Mouse (Mus musculus): ENCODE data around the gene Utrn.

Utrn gene

GRCm38 (mm10) chr10:12426866-12427265 is 442.3 kb downstream of the Utrn start:
- DNase-seq (ENCODE audit: low spot score): no peak

- DNase-seq (ENCODE audit: low spot score): no peak
Measured at GRCm38 (mm10) chr10:12424944-12425343, 444.2 kb downstream of the Utrn start.

- peak; percentile 5 for DNase-seq (ENCODE audit: low spot score)
Measured at GRCm38 (mm10) chr10:12423994-12424725, 445.0 kb downstream of the Utrn start.

- no peak for DNase-seq (ENCODE audit: low spot score)
Measured at GRCm38 (mm10) chr10:12414967-12415366, 454.2 kb downstream of the Utrn start.

- DNase-seq (ENCODE audit: low spot score): no peak
Measured at GRCm38 (mm10) chr10:12406338-12407110, 462.6 kb downstream of the Utrn start.

GRCm38 (mm10) chr10:12399450-12399849 is 469.7 kb downstream of the Utrn start:
- DNase-seq (ENCODE audit: low spot score): no peak

GRCm38 (mm10) chr10:12380139-12380538 is 489.0 kb downstream of the Utrn start:
- DNase-seq (ENCODE audit: low spot score): no peak

- DNase-seq (ENCODE audit: low spot score): no peak
Measured at GRCm38 (mm10) chr10:12379123-12379522, 490.0 kb downstream of the Utrn start.

GRCm38 (mm10) chr10:12377727-12378126 is 491.4 kb downstream of the Utrn start:
- DNase-seq (ENCODE audit: low spot score): no peak

GRCm38 (mm10) chr10:12376015-12376414 is 493.1 kb downstream of the Utrn start:
- DNase-seq (ENCODE audit: low spot score): no peak

- no peak for DNase-seq (ENCODE audit: low spot score)
Measured at GRCm38 (mm10) chr10:12374741-12375140, 494.4 kb downstream of the Utrn start.

GRCm38 (mm10) chr10:12354556-12354955 is 514.6 kb downstream of the Utrn start:
- peak; percentile 78 for DNase-seq (ENCODE audit: low spot score)

- DNase-seq (ENCODE audit: low spot score): no peak
Measured at GRCm38 (mm10) chr10:12354106-12354505, 515.1 kb downstream of the Utrn start.

- DNase-seq (ENCODE audit: low spot score): no peak
Measured at GRCm38 (mm10) chr10:12339704-12340558, 529.2 kb downstream of the Utrn start.

GRCm38 (mm10) chr10:12339005-12339703 is 530.0 kb downstream of the Utrn start:
- no peak for DNase-seq (ENCODE audit: low spot score)
